Mouse (Mus musculus): ENCODE results near the gene Mbtd1.

GRCm38 (mm10) chr11:93860540-93861172, 25.0 kb upstream of the Mbtd1 start:
- TF ChIP-seq CTCF (IDR thresholded peaks at IDR 0.05) (no peak), EP300 (IDR thresholded peaks at IDR 0.05) (no peak)
